8 mouse cellular contexts compared by ENCODE assay signal in the genomic region with DNA sequence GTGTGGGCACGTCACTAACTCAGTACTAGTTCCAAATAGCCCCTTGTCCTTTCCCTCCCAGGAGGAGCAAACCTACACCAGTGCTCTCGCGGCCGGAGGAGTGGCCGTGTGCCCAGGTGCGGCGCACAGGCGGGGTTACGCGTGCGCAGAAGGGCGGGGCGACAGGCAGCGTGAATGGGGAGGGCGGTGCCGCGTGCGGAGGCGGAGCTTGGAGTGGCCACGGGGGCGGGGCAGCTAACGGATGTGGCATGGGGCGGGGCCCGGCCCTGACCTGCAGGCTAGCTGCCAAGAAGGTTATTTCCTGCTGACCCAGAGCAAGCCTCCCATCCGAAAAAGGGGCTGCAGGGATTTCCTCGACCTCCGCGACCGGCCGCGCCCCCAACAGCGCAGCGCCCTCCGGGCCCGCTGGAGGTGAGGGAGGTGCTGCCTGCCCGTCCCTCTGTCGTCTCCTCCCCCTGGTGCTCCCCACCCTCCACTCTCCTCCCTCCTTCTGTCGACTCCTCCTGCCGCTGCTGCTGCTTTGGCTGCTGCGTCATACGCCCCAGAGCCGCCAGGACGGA. TPM values are rescaled to one million over a fixed set of nuclear protein-coding genes. Genes with fewer than 3 reads are reported as not detected.
A peak's percentile ranks its signal among the peaks of the same experiment; 100 is the strongest.
DNase-seq lines count a peak whose midpoint lies in the region; ATAC-seq lines count a peak whose summit lies in the region.

A gene (plus strand): TSS at position 214 of the 560 bp plus-strand sequence.

- H3K4me2 ChIP-seq in hindbrain, embryonic 14.5 days (replicated peaks): peak within 1 kb of the TSS; percentile 94

- H3K9me3 ChIP-seq in hindbrain, embryonic 14.5 days (ENCODE audit: control insufficient read depth, low read length): no peaks in the 10 kb centered on the region

- H3K4me3 ChIP-seq in hindbrain, embryonic 14.5 days (replicated peaks; ENCODE audit: low read length): peak within 1 kb of the TSS; percentile 79

- H3K36me3 ChIP-seq in hindbrain, embryonic 14.5 days (replicated peaks; ENCODE audit: control insufficient read depth, insufficient read depth): peaks cover 27% of the 10 kb centered on the region

- under 1% methylated on average over 41 of the region's 43 CpGs for WGBS in hindbrain, embryonic 14.5 days

- H3K27ac ChIP-seq in hindbrain, embryonic 14.5 days: peak within 1 kb of the TSS; percentile 88

- H3K9ac ChIP-seq in hindbrain, embryonic 14.5 days: peak within 1 kb of the TSS; percentile 87

- no peaks in the 10 kb centered on the region for H3K27me3 ChIP-seq in hindbrain, embryonic 14.5 days (ENCODE audit: control insufficient read depth, insufficient read depth, low read length)

- ATAC-seq in hindbrain, embryonic 14.5 days (ENCODE audit: low FRiP score): peak; percentile 87

- peak; percentile 83 for DNase-seq in WW6 (ENCODE audit: low read depth, low spot score)
- DNase-seq in cerebellum, postnatal 36 days: peak; percentile 95 to 97
- DNase-seq in frontal cortex, postnatal 36 days (ENCODE audit: low spot score in 2 of 2): peak; percentile 95
- DNase-seq in hindbrain, embryonic 14.5 days (ENCODE audit: low spot score): peak; percentile 89
- peak; percentile 90 to 95 for DNase-seq in layer of hippocampus, postnatal 25 days (ENCODE audit: extremely low spot score in 1 of 2, low spot score in 1 of 2)
- peak; percentile 99 for DNase-seq in lung, postnatal 14 days
- peak; percentile 98 for DNase-seq in ovary, postnatal 36 days (ENCODE audit: low spot score)
- peak; percentile 99 for DNase-seq in thymus, postnatal 14 days

- H3K4me1 ChIP-seq in hindbrain, embryonic 14.5 days (replicated peaks; ENCODE audit: control insufficient read depth, insufficient read depth, low read length): peaks cover 13% of the 10 kb centered on the region

RNA-seq across cellular contexts. Expression of the gene that starts here (rescaled TPM):
- 20.6 and 23.3 TPM in 2 replicates for polyA plus RNA-seq in hindbrain, embryonic 14.5 days (2014; fragmentation: Nextera tagmentation; extraction: Ambion mirVana)
- total RNA-seq in layer of hippocampus, postnatal 25 days (2021): 10 to 100 TPM; 27.0 to 29.4 TPM

Comparison
In these comparisons a context has a peak if more than half of its experiments do, and no peak if none do; other contexts are left out.
1. Peak in every context shown above with its lines: DNase-seq, ATAC-seq, H3K4me3 ChIP-seq and H3K27ac ChIP-seq.